Mouse (Mus musculus): ENCODE measurements around the gene Glis3.

Glis3 gene

GRCm38 (mm10) chr19:28227526-28227925 lies 452.4 kb downstream of the Glis3 start:
- DNase-seq = no peak

- DNase-seq = no peak
Measured at GRCm38 (mm10) chr19:28225651-28226050, 454.2 kb downstream of the Glis3 start.

- no peak for DNase-seq
Measured at GRCm38 (mm10) chr19:28211630-28212029, 468.2 kb downstream of the Glis3 start.
